Mouse (Mus musculus) regulatory T cell (primary cell): Measurements from ENCODE around the gene Pacs2.

Experiments
- in situ Hi-C: fragments of 300-600 bp; cut with MboI, MseI; formaldehyde crosslinking; loops from one replicate; pipeline ENCODE4 v1.15.1; 2025; ENCODE audit warnings: high pct_unique_total_duplicates

Pacs2 gene

GRCm38 (mm10) chr12:113013604-113014558, at the start of gene Pacs2:
TSS of gene Pacs2 (plus strand) at chr12:113014508.
- in situ Hi-C loops: no loop called here

GRCm38 (mm10) chr12:112965783-112966182, 48.5 kb upstream of the Pacs2 start:
- in situ Hi-C loops: no loop called here

GRCm38 (mm10) chr12:112968943-112969342, 45.4 kb upstream of the Pacs2 start:
- in situ Hi-C loops: no loop called here

GRCm38 (mm10) chr12:112969616-112970015, 44.7 kb upstream of the Pacs2 start:
- in situ Hi-C loops: no loop called here

- in situ Hi-C loops: no loop called here
Measured at GRCm38 (mm10) chr12:112974736-112975135, 39.6 kb upstream of the Pacs2 start.

GRCm38 (mm10) chr12:112976371-112977073, 37.8 kb upstream of the Pacs2 start, which contains the start of gene Btbd6:
TSS of gene Btbd6 (plus strand) at chr12:112976482.
- in situ Hi-C loops: no loop called here

- in situ Hi-C loops: no loop called here
Measured at GRCm38 (mm10) chr12:112977156-112977555, 37.2 kb upstream of the Pacs2 start.

GRCm38 (mm10) chr12:112982031-112982430, 32.3 kb upstream of the Pacs2 start:
- in situ Hi-C loops: no loop called here

- in situ Hi-C loops: no loop called here
Measured at GRCm38 (mm10) chr12:112985346-112985745, 29.0 kb upstream of the Pacs2 start.

GRCm38 (mm10) chr12:112987877-112988276, 26.4 kb upstream of the Pacs2 start:
- in situ Hi-C loops: no loop called here

- in situ Hi-C loops: no loop called here
Measured at GRCm38 (mm10) chr12:112990706-112991405, 23.5 kb upstream of the Pacs2 start.

- in situ Hi-C loops: no loop called here
Measured at GRCm38 (mm10) chr12:112991444-112991843, 22.9 kb upstream of the Pacs2 start.

- in situ Hi-C loops: no loop called here
Measured at GRCm38 (mm10) chr12:112994153-112994552, 20.2 kb upstream of the Pacs2 start.

- in situ Hi-C loops: loop anchor here (10.0 kb wide), 1 partner anchor 75 kb away; the partner anchor contains the start of gene Tex22
Measured at GRCm38 (mm10) chr12:112999569-113000293, 14.6 kb upstream of the Pacs2 start.

- in situ Hi-C loops: loop anchor here (10.0 kb wide), 1 partner anchor 74 kb away; the partner anchor contains the start of gene Tex22
Measured at GRCm38 (mm10) chr12:113000294-113001132, 13.8 kb upstream of the Pacs2 start, which contains the start of gene Brf1. TSS of gene Brf1 (minus strand) at chr12:113000704.

GRCm38 (mm10) chr12:113001133-113001474, 13.2 kb upstream of the Pacs2 start:
- in situ Hi-C loops: loop anchor here (10.0 kb wide), 1 partner anchor 74 kb away; the partner anchor contains the start of gene Tex22

- in situ Hi-C loops: loop anchor here (10.0 kb wide), 1 partner anchor 72 kb away; the partner anchor contains the start of gene Tex22
Measured at GRCm38 (mm10) chr12:113002667-113003066, 11.6 kb upstream of the Pacs2 start.

- in situ Hi-C loops: loop anchor here (10.0 kb wide), 1 partner anchor 71 kb away; the partner anchor contains the start of gene Tex22
Measured at GRCm38 (mm10) chr12:113004011-113004410, 10.3 kb upstream of the Pacs2 start.

GRCm38 (mm10) chr12:113004993-113005392, 9.3 kb upstream of the Pacs2 start:
- in situ Hi-C loops: loop anchor here (10.0 kb wide), 1 partner anchor 70 kb away; the partner anchor contains the start of gene Tex22
